Mouse (Mus musculus): ENCODE results near the gene Mettl16.
"Not testable (repeated sequence)": the region's sequence is repeated elsewhere in the genome, so short reads cannot be mapped to it uniquely, and the experiment has no call there.

Mettl16 gene

DNA sequence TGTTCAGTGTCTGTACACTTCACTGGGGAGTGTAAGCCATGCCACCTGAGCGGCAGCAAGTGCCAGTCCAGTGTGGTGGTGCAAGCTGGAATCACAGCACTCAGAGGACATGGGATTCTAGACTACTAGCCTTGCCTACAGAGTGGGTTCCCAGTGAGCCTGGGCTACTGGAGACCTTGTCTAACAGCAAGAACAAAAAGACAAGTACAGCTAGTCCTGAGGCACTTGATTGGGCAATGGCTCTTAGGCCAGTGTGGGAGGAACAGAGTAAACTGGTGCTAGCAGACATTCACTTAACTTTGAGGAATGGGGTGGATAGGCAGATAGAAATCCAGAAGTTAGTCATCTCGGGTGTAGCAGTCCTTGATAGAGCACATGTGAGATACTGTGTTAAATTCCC lies 1.8 kb downstream of the Mettl16 start:
- DNase-seq (ENCODE audit: extremely low read depth, low read depth), result no peak

DNA sequence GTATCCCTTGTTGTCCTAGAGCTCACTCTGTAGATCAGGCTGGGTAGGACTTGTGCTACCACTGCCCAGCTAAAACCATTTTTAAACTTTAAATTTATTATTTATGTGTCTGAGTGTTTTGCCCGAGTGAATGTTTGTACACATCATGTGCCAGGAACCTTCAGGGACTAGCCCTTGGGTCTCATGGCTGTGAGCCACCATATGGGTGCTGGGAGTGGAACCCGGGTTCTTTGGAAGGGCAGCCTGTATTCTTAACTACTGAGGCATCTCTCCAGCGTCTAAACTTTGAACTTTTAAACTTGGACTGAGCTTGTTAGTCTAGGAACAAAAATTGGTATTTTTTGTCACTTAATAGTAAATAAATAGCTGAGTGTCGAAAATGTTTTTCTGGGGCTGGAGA lies 22.2 kb downstream of the Mettl16 start:
- no peak for DNase-seq (ENCODE audit: extremely low read depth, low read depth)

DNA sequence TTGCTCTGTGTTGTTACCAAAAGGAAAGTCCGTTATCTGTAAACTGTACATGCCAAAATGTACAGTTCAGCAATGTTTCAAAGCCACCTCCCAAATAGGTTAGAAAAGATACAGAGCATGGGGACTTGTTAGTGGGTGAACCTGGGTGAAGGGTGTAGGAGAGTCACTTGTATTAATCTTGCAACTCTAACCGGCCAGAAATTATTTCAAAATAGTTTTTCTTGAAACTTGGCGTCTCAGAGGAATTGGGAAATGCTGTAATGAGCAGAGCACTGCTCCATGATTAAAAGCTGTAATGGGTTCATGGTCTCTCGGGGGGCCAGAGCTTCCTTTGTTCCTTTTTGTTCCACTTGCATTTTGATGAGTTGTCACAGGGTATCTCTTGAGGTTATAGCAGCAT lies 30.0 kb downstream of the Mettl16 start:
- no peak for DNase-seq (ENCODE audit: extremely low read depth, low read depth)

DNA sequence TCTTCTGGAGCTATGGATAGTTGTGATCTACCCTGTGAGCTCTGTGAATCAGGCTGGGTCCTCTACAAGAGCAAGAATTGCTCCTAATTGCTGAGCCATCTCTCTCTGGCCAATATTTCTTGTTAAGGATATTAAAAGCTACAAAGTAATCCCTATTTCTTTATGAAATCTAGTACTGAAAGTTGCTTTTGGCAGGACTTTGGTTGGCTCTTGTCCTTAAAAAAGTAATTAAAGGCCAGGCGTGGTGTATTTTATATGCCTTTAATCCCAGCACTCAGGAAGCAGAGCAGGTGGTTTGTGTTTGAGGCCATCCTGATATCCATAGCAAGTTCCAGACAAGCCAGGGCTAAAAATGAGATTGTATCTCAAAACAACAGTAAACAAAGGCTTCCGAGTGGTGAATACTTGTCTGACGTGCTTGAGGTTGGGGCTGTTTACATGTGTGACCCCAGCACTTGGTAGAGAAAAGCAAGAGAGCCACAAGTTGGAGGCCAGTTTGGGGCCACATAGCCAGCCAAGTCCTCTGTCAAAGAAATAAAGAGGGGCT lies 33.5 kb downstream of the Mettl16 start:
- DNase-seq (ENCODE audit: extremely low read depth, low read depth), result no peak

DNA sequence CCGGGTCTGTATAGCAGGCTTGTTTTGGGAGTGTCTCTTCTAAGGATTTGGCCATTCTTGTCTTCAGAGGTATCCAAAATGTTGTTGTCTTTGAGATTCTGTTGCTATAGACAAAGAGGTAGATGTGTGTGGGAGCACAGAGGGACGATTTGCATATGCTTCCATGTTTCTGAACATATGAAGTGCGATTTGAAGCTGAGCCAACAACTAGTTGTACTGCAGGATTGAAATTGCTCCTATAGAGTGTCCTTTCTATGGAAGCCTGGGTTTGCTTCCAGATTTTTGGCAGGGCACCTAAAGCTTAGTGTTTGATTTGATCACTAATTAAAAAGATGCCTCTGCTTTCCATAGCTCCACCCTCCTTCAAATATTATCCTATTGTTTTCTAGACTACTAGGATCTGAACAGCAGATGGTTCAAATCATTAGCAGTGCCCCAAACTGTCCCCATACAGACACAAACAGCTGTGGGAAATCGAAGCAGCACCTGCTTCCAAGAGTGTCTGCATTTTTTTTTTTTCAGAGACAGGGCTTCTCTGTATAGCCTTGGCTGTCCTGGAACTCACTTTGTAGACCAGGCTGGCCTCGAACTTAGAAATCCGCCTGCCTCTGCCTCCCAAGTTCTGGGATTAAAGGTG lies 36.7 kb downstream of the Mettl16 start:
- no peak for DNase-seq (ENCODE audit: extremely low read depth, low read depth)

DNA sequence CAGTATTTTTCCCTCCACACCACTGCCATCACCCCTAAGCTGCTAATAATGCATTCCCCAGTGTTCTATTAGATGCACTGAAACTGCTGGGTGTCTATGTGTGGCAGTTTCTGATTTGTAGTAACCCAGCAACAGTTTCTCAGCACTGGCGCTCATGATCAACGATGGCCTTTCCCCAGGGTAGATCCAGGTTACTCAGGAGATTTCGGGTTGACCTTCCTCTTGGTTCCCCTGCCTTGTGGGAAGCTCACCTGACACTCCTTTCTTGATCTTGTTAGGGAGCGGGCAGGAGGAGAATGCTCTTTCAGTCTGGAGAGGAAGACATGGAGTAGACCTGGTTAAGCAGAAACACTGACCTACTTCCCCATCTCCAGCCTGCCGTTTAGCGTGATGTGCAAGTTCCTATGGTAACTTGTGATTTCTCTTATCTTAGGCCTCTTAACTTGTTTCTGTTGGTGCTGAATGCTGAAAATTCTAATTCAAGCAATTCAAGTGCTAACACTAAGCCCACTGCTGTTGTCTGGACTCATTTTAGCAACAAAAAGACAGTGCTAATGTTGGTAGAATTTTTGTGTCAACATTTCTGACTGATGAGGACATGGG lies 37.7 kb downstream of the Mettl16 start:
- no peak for DNase-seq (ENCODE audit: extremely low read depth, low read depth)

DNA sequence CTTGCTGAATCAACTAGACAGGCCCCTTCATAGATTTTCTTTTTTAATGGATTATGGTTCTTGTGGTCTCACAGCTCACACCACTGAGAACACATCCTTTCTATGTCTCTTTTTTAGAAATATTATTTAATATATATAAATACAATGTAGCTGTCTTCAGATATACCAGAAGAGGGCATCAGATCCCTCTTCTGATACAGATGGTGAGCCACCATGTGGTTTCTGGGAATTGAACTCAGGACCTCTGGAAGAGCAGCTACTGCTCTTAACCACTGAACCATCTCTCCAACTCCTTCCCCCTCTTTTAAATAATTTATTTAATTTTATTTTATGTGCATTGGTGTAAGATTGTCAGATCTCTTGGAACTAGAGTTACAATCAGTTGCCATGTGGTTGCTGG lies 39.5 kb downstream of the Mettl16 start:
- no peak for DNase-seq (ENCODE audit: extremely low read depth, low read depth)

DNA sequence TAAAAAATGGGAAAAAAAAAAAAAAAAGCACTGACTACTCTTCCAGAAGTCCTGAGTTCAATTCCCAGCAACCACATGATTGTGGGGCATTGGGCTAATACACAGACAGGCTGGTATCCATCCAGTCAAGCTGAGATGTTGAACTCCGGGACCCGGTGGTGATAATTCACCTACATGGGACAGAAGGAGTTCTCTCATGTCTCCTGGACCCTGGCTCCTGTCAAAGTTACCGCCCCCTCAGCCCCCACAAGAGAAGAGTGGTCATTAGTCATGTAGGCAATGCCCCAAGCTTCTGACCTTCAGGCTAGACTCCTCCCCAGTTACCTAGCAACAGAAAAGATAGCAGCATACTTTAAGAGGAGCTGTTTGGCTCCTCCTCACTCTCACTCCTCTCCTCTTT lies 40.4 kb downstream of the Mettl16 start:
- not testable (repeated sequence) for DNase-seq (ENCODE audit: extremely low read depth, low read depth)

DNA sequence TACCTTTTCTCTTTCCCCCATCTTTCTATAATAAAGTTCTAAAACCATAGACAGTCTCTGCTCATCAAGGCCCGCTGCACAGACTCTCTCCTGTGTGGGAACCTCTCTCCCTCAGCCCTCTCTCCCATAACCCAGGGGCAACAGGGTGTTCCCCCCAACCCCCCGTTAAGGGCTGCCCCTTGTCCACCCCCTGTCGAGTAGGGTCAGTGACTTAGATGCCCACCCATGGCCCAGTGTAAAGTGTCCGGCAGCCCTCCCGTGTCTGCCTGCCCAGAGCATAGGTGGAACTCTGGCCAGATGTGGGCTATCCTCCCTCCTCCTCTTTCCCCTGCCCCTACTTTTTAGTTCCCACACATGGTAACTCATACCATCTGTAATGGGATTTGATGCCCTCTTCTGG lies 40.9 kb downstream of the Mettl16 start:
- no peak for DNase-seq (ENCODE audit: extremely low read depth, low read depth)

DNA sequence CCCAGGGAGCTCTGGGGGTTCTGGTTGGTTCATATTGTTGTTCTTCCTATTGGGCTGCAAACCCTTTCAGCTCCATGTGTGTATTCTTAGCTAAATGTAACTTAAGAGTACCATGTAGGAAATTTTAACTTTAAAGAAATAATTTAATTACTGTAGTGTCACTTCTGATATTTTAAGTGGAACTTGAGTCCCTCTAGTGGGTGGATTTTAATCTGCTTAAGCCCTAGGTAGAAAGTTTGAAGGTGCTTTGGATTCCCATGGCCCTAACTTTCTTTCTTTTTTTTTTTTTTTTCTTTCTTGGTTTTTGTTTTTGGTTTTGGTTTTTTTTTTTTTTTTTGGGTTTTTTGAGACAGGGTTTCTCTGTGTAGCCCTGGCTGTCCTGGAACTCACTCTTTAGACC lies 45.2 kb downstream of the Mettl16 start:
- no peak for DNase-seq (ENCODE audit: extremely low read depth, low read depth)

DNA sequence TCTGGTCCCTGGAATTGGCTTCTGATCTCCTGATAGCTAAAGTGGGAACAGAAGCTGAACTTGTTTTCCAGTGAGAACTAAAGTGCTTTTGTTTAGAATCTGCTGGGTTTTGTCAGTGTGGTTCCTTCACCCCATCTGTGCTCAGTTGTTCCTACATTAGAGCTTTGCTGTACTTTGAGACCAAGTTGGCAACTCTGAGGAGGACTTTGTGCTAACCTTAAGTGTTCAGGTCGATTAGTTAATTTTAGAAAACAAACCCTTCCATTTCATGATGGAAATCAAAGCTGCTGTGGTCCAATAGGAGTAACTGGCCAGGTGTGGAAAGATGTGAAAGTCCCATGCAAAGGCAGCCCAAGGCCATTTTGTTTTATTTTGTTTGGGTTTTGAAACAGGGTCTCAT lies 50.3 kb downstream of the Mettl16 start:
- DNase-seq (ENCODE audit: extremely low read depth, low read depth), result no peak

DNA sequence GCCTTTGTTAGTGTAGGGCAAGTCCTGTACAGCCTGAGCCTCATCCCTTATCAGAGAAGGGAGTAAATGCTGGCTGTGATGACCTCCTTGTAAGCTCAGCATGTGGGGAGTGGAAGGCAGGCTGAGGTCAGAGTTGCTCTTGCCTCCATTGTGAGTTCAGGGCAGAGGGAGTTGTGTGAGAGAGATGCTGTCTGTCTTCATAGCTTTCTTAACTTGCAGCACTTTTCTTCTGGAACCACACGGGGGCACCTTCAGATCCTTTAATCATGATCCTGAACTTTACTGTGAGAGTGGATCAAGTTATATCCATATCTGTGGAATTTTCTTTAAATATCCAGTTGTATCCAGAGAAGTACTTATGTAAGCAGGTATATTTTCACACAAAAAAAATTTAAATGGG lies 50.8 kb downstream of the Mettl16 start:
- DNase-seq (ENCODE audit: extremely low read depth, low read depth), result no peak

DNA sequence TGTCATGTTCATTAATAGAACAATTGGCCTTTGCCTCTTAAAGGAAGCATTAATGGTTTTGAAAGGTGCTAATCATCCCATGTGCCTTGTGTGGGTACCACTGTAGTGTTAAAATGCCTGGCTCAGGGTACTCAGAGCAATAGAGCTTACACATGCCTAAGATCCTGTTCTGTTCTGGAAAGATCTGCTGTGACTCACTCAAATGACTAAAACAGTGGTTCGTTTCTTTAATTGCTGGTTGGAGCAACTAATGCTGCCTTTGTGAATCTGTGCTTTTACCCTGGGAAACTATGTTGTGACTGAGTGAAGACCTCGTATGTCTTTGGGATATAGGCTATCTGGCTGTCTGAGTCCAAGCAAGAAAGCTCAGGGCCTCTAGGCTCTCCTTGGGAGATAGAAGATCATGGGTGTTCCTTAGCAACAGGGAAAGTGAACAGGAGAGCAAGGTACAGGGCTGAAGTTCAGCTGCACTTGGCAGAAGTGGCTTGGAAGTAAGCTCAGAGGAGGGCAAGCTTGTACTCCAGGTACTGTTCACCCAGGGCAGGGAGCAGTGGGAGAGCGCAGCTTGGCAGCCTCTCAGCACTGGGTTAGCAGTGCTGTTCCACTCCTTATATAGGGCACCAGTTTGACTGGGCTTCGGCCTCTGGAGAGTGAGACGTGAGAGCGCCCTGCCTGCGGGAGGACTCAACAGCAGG lies 52.3 kb downstream of the Mettl16 start:
- DNase-seq (ENCODE audit: extremely low read depth, low read depth), result no peak

DNA sequence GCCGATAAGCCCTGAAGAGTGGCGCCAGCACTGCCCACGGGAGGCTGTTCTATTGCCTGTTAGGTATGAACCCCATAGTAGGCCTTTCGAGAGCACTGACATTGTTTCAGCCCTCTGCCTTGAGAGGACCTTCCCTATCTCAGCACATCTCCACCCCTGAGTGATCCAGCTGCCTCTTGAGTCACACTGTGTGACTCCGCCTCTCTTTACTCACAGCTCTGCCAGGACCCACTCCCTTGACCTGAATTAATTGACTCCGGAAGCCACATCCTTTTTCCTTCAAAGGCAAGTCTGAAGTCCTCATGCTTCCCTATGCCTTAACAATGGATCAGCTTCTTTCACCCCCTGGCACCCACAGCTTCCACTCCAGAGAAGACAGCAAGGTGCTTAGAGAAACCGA lies 55.5 kb downstream of the Mettl16 start:
- DNase-seq (ENCODE audit: extremely low read depth, low read depth), result no peak

DNA sequence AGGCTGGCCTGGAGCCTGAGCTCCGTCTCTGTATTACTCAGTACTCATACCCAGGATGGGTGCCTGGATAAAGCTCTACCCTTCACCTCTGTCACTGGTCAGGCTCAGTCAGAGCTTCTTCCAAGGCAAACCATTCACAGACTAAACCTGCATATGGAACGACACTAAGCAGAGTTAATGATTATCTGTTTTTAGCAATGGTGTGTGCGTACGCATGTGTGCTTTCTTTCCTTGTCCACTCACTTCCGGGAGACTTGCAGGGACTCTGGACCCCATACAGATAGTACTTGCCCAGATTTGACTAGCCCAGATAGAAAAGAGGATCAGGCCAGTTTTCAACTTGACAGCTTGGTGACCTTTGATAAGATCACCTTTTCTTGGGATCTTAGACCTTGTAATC lies 56.1 kb downstream of the Mettl16 start:
- DNase-seq (ENCODE audit: extremely low read depth, low read depth), result no peak

DNA sequence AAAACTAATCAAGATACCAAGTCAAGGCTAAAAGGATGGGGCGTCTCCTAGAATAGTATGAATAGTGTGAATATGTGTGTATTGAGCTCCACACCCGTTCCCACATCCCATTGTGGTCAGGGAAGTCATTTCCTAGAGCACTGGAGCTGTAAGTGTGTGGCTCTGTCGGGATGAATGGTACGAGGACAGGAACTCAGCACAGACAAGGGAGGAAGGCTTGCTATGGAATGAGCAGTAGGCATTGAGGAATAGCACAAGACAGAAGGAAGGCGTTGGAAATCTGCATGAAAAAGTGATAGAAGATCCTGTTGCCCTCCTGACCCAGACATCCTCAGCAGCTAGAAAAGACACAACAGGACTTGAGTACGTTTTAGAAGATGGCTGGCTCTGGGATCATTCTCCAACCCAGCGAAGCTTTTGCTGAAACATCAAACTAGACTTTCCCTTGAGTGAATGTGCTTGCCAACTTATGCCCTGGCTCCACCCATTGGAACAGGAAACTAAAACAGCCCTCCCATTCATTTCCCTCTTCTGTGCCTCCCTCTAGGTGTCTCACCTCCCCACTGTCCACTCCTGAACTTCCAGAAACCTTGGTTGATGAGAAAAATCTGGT lies 57.3 kb downstream of the Mettl16 start:
- no peak for DNase-seq (ENCODE audit: extremely low read depth, low read depth)

DNA sequence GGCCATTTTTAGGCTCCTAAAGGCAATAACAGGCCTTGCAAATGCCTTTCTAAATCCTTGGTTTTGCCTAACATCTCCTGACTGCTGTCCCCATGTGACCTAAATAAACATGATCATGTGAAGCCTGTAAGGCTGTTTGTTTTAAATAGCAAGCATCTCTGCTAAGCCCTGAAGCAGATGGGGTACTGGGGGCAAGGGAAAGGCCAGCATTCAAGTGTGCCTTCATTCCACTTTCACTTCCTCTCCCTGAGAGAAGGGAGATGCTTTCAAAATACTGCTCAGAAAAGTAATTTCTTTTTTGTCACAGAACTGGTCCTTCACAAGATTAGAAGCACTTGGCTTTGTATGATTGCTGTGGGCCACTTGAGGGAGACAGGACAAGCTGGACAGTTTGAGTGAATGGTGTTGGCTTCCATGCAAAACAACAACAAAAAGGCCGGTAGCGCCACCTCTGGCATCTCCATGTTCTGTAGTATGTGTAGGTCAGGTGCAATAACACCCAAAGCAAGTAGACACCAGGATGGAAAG lies 57.8 kb downstream of the Mettl16 start:
- no peak for DNase-seq (ENCODE audit: extremely low read depth, low read depth)

DNA sequence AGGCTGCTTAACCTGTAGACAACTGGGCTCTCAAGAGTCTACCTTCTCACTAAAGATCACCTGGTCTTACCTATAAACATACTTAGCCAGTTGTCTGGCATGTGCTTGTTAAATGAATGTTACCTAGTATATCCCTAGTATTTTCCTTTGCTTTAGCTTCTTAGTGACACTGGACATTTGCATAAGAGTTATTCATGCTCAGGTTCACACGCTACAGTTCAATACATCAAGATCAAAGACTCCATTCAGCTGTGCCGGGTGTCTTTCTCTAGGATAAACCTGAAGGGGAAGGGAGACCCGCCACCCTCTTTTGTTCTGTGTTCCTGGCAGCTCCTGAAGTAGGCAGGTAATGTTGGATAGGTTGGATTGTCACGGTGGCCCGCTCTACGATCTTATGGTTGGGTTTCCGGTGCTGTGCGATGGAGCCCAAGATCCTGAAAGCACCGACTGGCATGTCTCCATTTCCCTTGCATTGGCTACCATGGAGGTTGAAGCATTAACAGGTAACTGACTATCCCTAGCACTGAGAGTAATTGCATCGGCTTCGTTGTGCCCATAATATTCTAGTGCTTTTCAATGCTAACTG lies 58.4 kb downstream of the Mettl16 start:
- DNase-seq (ENCODE audit: extremely low read depth, low read depth), result no peak

DNA sequence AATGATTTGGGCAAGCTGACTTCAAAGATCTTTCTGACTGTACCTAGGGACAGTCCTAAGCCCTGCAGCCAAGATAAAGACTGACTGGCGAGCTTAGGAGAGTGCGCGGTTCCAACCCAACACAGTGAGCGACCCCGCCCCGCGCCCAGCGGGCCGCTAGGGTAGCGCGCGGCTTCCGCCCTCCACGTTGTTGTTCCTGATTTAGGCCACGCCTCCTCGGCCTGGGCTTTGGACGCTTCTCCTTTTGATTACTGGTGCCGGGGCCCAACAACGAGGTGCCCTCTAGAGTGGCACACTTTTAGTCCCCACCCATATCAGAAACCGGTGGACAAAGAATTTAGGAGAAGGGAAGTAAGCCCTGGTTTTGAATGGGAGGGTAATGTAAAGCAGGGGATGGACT lies 59.2 kb downstream of the Mettl16 start:
- DNase-seq (ENCODE audit: extremely low read depth, low read depth), result peak; percentile 83

DNA sequence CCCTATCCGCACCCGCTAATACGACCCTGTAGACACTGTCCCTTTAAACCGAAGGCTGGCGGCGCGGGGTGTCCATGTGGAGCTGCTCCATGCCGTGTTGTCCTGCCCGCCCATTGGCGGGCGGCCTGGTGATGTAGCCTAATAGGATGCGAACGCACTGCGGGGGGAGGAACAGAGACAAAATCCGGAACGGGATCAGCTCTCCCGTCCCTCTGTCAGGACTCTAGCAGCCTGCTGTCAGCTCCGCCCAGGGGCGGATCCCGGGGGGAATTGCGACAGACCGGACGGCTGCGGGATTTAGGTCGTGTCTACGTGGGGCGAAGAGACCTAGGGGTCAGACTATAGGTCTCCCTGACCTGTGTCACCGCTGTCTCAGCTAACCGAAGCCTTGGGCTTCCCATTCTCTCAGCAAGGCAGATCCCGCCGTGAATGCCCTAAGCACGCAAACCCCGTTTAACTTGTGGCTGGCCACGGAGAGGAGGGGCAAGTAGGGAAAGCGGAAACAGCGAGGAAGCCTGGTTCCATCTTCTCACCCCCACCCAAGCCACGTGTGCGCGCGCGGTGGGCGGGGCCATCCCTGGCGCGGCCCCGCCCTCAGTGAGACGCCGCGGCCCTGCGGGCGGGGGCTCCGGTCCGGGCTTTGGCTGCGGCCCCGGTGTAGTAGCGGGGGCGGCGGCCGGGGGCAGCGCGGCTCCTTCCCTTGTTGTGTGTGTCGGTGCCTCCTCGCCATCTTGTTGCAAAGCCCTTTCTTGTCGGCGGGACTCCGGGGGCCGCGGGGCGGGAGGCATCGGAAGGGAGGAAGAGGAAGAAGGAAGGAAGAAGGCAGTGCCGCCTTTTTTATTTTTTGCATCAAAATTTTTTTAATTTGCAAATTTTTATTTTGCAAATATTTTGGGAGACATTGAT lies 59.9 kb downstream of the Mettl16 start, which contains the start of gene Mnt:
Mnt (plus strand) TSS at position 665 of the 906 bp plus-strand sequence.
- DNase-seq (ENCODE audit: extremely low read depth, low read depth), result peak; percentile 97

Measured in MEL-GATA-1-ER (cell line).